Mouse (Mus musculus) c-Kit-negative CD71-positive TER-119-positive erythroid progenitor cells, embryonic 14.5 days (primary cell): ENCODE data around the gene Galnt18.

Experiments
- DNase-seq: peaks from one replicate; pipeline ENCODE4 v3.0.0-alpha.2; 2013; ENCODE audit warnings: low read depth, low spot score

Galnt18 gene

GRCm38 (mm10) chr7:111563316-111564110, 216.3 kb downstream of the Galnt18 start:
- DNase-seq = no peak

- peak; percentile 4 for DNase-seq
Observed at GRCm38 (mm10) chr7:111560097-111560496, 219.7 kb downstream of the Galnt18 start.

GRCm38 (mm10) chr7:111559011-111559410, 220.8 kb downstream of the Galnt18 start:
- DNase-seq = no peak

- DNase-seq = no peak
Observed at GRCm38 (mm10) chr7:111550987-111551386, 228.8 kb downstream of the Galnt18 start.

GRCm38 (mm10) chr7:111547069-111547468, 232.7 kb downstream of the Galnt18 start:
- DNase-seq = no peak

DNA sequence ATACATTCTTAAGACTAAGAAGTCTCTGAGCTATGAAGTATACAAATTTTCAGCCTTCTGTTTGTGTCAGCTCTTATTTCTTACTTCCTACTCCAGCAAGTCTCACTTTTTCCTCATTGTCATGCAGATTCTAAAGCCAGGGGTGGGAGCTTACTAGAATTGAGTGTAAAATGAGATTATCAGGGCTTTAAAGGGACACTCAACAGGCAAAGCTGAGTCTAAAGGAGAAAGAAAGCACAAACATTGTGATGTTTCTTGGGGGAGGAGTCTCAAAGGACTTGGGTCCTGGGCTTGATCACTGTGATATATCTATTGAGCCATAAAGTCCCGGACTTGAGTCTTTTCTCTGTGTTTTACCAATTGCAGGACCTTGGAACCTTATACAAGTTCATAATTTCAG, 234.2 kb downstream of the Galnt18 start:
- DNase-seq = no peak

- no peak for DNase-seq
Observed at GRCm38 (mm10) chr7:111537946-111538345, 241.8 kb downstream of the Galnt18 start.

- DNase-seq = no peak
Observed at GRCm38 (mm10) chr7:111534826-111535405, 244.9 kb downstream of the Galnt18 start.

DNA sequence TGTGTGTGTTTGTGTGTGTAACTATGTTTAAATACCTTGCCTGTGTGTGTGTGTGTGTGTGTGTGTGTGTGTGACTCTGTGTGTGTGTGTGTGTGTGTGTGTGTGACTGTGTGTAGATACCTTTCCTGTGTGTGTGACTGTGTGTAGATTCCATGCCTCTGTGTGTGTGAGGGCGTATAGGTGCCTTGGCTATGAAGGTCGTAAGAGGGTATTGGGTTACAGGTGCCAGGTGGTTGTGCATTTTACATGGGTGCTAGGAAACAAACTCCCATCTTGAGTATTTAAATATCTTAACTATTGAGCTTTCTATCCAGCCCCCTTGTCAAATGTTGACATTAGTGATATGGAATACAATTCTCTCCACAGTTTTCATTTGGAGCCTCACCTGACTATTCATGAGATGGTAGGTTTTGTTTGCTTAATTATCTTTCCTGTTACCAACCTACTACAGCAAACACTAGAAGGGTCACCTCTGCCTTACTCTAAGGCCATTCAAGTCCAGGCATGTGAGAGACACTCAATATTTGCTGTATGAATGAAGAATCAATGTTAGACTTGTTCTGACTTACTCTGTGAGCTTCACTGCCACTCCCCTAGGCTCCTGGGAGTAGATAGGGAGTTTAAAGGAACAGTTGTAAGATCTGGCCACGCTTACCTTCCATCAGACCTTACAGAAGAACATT, 250.7 kb downstream of the Galnt18 start:
- DNase-seq = no peak

DNA sequence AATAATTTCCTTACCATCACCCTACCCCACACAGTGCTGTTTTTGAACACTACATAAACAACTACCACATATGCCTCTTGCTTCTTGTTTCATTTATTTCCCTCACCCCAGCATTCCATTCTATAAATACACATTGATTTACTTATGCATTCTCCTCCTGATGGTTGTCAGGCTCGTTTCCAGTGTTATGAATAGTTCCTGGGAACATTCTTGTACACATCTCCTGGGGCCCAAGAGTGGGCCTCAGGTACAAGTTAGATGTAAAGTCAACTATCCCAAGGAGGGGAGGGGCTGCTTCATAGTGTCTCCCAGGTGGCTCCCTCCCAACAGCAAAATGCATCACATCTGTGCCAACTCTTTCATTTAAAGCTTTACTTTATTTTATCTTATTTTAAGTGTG, 251.3 kb downstream of the Galnt18 start:
- no peak for DNase-seq

GRCm38 (mm10) chr7:111520881-111521280, 258.9 kb downstream of the Galnt18 start:
- DNase-seq = no peak

DNA sequence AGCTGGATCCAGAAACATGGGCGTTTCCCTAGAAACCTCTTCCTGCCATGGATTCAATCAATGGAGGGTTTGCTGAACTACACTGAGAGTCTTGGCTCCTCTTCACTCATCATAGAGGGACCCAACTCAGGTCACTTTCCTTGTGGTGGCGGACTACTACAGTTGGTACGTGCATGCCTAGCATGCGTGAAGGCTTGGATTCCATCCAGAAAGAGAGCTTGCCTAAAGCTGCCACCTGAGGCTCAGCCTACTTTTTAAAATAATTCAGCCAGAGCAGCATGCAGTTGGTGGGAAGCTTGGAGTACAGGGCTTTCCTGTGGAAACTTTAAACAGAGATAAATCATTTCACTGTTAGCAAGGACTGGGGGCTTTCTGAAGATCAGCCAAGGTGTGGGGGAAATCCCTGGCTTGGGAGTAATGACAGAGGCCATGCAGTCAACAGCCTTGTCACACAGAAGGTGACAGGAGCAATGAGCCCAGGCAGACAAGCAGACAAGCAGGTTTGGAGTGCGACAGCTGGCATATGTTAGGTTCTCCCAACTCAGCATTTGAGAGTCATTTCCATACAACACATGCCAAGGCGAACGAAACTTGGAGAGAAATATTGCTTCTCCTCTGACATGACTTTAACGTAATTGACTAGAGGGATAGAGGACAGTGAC, 261.1 kb downstream of the Galnt18 start:
- DNase-seq = no peak

DNA sequence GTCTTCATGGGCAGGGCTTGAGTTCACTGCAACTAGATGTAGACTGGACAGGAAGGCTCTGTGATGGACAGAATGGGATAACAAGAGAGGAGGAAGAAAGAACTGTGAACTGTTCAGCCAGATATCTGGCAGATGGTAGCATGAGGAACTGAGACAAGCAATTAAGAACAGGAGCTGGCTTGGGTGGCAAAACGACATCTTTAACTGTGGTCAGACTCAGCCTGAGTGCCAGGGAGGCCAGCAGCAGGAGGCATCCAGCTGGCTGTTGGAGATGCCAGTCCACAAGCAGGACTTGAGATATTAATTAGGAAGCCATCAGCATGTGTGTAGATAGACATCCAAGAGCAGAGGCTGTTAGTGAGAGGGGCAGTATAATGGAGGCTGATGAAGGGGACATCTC, 262.9 kb downstream of the Galnt18 start:
- no peak for DNase-seq

GRCm38 (mm10) chr7:111515471-111515870, 264.3 kb downstream of the Galnt18 start:
- no peak for DNase-seq

DNA sequence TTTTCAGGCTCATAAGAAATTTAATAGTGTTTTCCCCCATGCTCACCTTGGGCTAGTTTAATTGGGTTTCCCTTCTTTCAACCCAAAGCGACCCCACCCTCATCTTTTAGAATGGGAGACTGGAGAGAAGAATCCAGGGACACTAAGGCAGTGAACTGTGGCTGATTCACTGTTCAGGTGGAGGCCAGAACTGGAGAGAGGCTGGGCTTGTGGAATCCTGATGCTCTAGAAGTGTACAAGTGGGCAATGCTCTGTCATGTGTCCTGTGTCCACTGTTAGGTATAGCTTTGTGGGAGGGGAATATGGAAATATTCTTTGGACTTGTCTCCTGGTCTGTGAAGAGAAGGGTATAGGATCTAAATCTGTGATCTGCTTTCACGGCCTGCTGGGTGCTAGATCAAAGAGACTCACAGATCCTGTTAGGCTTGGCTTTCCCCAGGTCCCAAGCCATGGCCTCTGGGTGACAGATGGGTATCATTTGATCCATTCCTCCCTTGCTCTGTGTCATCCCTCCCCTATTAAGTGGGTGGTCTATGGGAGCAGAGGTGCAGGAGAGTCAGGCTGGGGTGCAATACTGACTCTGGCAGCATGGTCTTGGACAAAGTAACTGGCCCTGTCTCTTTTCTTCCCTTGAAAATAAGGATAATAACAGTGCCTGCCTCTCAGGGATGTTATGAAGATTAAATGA, 270.5 kb downstream of the Galnt18 start:
- no peak for DNase-seq

DNA sequence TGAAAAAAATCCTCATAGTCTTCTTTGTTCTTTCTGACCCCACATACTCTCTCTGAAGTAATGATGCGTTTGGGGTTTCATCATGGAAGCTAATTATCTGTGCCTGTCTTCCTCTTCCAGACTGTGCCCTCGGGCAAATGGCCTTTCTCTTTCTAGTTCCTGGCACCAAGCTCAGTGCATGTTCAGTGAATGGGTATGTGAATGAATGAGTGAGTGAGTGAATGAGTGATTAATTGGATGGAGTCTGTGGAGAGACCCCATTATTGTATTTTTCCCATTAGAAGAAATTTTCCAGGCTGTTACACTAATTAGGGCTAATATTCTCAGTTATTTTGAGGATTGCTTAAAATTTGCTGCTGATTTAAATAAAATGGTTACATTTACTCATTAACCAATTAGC, 279.2 kb downstream of the Galnt18 start:
- no peak for DNase-seq

- no peak for DNase-seq
Observed at GRCm38 (mm10) chr7:111499255-111499790, 280.5 kb downstream of the Galnt18 start.

GRCm38 (mm10) chr7:111497191-111497590, 282.6 kb downstream of the Galnt18 start:
- DNase-seq = no peak

DNA sequence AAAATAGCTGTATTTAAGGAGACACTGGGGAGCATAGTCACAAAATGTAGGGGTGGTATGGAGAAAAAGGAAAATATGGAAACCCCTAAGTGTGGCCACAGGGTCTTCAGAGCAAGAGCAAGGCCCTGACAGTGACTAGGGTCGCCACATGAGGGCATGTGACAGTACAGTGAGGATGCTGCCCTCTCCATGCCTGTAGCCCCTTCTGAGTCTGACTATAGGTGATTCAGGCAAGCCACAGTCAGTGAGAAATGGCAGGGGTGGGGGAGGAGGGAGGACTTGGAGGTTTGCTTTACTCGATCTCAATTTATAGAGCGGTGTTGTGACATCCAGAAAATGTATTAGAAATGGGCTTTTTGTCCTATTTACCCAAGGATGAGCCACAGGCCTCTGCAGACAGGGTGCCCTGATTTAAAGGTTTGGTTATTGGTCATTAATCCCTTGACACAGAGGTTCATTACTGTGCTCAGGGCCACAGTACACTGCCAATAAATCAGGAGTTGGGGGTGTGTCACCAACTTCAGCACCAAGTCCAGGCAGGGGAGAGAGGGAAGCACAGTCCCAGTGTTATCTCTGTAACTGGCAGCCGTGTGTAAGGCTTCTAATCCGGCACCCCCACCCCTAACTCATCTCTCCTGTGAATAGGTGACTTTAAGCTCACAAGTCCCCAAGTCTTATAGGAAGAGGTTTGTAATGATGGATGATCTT, 287.4 kb downstream of the Galnt18 start:
- DNase-seq = no peak

DNA sequence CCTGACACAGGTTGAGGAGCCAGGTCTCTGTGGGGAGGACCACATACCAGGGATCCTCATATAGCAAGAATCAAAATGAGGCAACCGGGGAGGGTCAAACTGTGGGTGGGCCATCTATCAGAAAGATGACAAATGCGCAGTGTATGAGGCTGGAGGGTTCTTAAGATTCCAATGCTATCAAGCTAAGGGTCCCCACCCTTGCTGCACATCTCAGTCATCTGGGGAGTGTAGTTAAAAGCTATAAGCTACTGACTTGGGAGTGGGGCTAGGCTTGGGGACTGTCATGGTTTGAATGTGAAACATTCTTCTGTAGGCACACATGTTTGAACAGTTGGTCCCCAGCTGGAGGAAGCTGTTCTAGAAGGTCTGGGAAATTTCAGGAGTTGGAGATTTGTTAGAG, 288.2 kb downstream of the Galnt18 start:
- no peak for DNase-seq
